In genomic region chr11:108822257-108822656, GRCm38 (mm10) we compare ENCODE assay signal across 17 mouse cellular contexts.
DNase-seq lines count a peak whose midpoint lies in the region; ATAC-seq and TF ChIP-seq lines count a peak whose summit lies in the region.
"Had no signal": no experiment of that assay in that cellular context is flagged by ENCODE, and none has a peak within 500 bp of the region (broad histone marks: within the 10 kb centered on the region; RNA-seq: fewer than 3 reads in every experiment).

No protein-coding gene starts in this region.

- TF ChIP-seq CTCF in forebrain, postnatal 0 days (IDR thresholded peaks at IDR 0.05; ENCODE audit: low read depth), result no peak
- TF ChIP-seq CTCF in hindbrain, postnatal 0 days (IDR thresholded peaks at IDR 0.05; ENCODE audit: low read depth), result peak; percentile 27
- TF ChIP-seq CTCF in lung, postnatal 0 days (IDR thresholded peaks at IDR 0.05), result peak; percentile 37

- no peaks in the 10 kb centered on the region for H3K27me3 ChIP-seq in forebrain, postnatal 0 days (ENCODE audit: insufficient read depth, low read length)
- no peaks in the 10 kb centered on the region for H3K27me3 ChIP-seq in forebrain, embryonic 11.5 days (ENCODE audit: control insufficient read depth, insufficient read depth, low read length)
- no peaks in the 10 kb centered on the region for H3K27me3 ChIP-seq in hindbrain, postnatal 0 days (ENCODE audit: insufficient read depth, low read length)
- H3K27me3 ChIP-seq in hindbrain, embryonic 14.5 days (ENCODE audit: control insufficient read depth, insufficient read depth, low read length), result no peaks in the 10 kb centered on the region
- H3K27me3 ChIP-seq in lung, postnatal 0 days (replicated peaks; ENCODE audit: insufficient read depth, low read length), result no peaks in the 10 kb centered on the region
- H3K27me3 ChIP-seq in midbrain, embryonic 16.5 days (ENCODE audit: control insufficient read depth, insufficient read depth, low read depth, low read length), result no peaks in the 10 kb centered on the region
- H3K27me3 ChIP-seq: embryonic facial prominence, embryonic 12.5 days; forebrain, embryonic 12.5 days had no signal

- H3K9me3 ChIP-seq in forebrain, postnatal 0 days (ENCODE audit: low read length), result no peaks in the 10 kb centered on the region
- no peaks in the 10 kb centered on the region; the same call in 1 of the 2 replicates for H3K9me3 ChIP-seq in forebrain, embryonic 11.5 days (ENCODE audit: control insufficient read depth, low read length)
- no peaks in the 10 kb centered on the region for H3K9me3 ChIP-seq in hindbrain, postnatal 0 days (ENCODE audit: low read length)
- peaks cover 6% of the 10 kb centered on the region for H3K9me3 ChIP-seq in hindbrain, embryonic 14.5 days (ENCODE audit: control insufficient read depth, low read length)
- no peaks in the 10 kb centered on the region for H3K9me3 ChIP-seq in lung, postnatal 0 days (ENCODE audit: low read length)
- H3K9me3 ChIP-seq in midbrain, embryonic 16.5 days (replicated peaks; ENCODE audit: control insufficient read depth, low read length, poor library complexity, severe bottlenecking), result no peaks in the 10 kb centered on the region
- H3K9me3 ChIP-seq: embryonic facial prominence, embryonic 12.5 days; forebrain, embryonic 12.5 days had no signal

- ATAC-seq in forebrain, postnatal 0 days, result no peak
- no peak for ATAC-seq in forebrain, embryonic 11.5 days (replicated peaks; ENCODE audit: low FRiP score)
- no peak for ATAC-seq in hindbrain, postnatal 0 days
- no peak for ATAC-seq in hindbrain, embryonic 14.5 days (ENCODE audit: low FRiP score)
- peak; percentile 68 for ATAC-seq in lung, postnatal 0 days
- no peak for ATAC-seq in midbrain, embryonic 16.5 days
- ATAC-seq in cerebellum, adult (ENCODE audit: insufficient number of reproducible peaks, low FRiP score, low TSS enrichment), result no peak
- ATAC-seq: activated CD4-positive, CD25-positive, alpha-beta regulatory T cell, adult 4 months; intestine, postnatal 0 days had no signal

- H3K4me2 ChIP-seq in forebrain, postnatal 0 days (ENCODE audit: low read depth), result no peak overlapping the region
- H3K4me2 ChIP-seq in forebrain, embryonic 11.5 days (ENCODE audit: low read depth, low read length, severe bottlenecking), result no peak overlapping the region
- no peak overlapping the region for H3K4me2 ChIP-seq in hindbrain, postnatal 0 days (ENCODE audit: low read depth, low read length)
- H3K4me2 ChIP-seq in hindbrain, embryonic 14.5 days (replicated peaks), result no peak overlapping the region
- H3K4me2 ChIP-seq in lung, postnatal 0 days (replicated peaks; ENCODE audit: low read depth, low read length), result no peak overlapping the region
- H3K4me2 ChIP-seq in midbrain, embryonic 16.5 days (ENCODE audit: low read length), result no peak overlapping the region
- H3K4me2 ChIP-seq: embryonic facial prominence, embryonic 12.5 days; forebrain, embryonic 12.5 days had no signal

- no peaks in the 10 kb centered on the region for H3K4me1 ChIP-seq in forebrain, postnatal 0 days (ENCODE audit: insufficient read depth)
- H3K4me1 ChIP-seq in forebrain, embryonic 11.5 days (replicated peaks; ENCODE audit: control insufficient read depth, insufficient read depth, low read length), result no peaks in the 10 kb centered on the region
- no peaks in the 10 kb centered on the region for H3K4me1 ChIP-seq in hindbrain, postnatal 0 days (ENCODE audit: insufficient read depth, low read length)
- no peaks in the 10 kb centered on the region for H3K4me1 ChIP-seq in hindbrain, embryonic 14.5 days (replicated peaks; ENCODE audit: control insufficient read depth, insufficient read depth, low read length)
- H3K4me1 ChIP-seq in lung, postnatal 0 days (ENCODE audit: insufficient read depth, low read depth, low read length), result no peaks in the 10 kb centered on the region
- H3K4me1 ChIP-seq in midbrain, embryonic 16.5 days (ENCODE audit: control insufficient read depth, insufficient read depth, low read length), result no peaks in the 10 kb centered on the region

- H3K27ac ChIP-seq in forebrain, postnatal 0 days (ENCODE audit: low read depth, low read length), result 0 out of 2 replicates have a peak overlapping the region, but pooled peaks have one; percentile 21
- H3K27ac ChIP-seq in forebrain, embryonic 11.5 days (ENCODE audit: low read depth, low read length), result no peak overlapping the region
- no peak overlapping the region for H3K27ac ChIP-seq in hindbrain, postnatal 0 days
- H3K27ac ChIP-seq in hindbrain, embryonic 14.5 days, result no peak overlapping the region
- no peak overlapping the region for H3K27ac ChIP-seq in lung, postnatal 0 days (ENCODE audit: low read length)
- peak overlapping the region; percentile 46 for H3K27ac ChIP-seq in midbrain, embryonic 16.5 days (ENCODE audit: low read length)
- H3K27ac ChIP-seq: embryonic facial prominence, embryonic 12.5 days; forebrain, embryonic 12.5 days; layer of hippocampus, adult 2 months had no signal

- TF ChIP-seq EP300 in lung, postnatal 0 days (IDR thresholded peaks at IDR 0.05), result no peak

- DNase-seq in forebrain, postnatal 0 days, result no peak
- DNase-seq in forebrain, embryonic 11.5 days (ENCODE audit: low spot score), result no peak
- peak; percentile 33 for DNase-seq in hindbrain, postnatal 0 days (ENCODE audit: low spot score)
- DNase-seq in hindbrain, embryonic 14.5 days (ENCODE audit: low spot score), result no peak
- peak; percentile 25 for DNase-seq in lung, postnatal 0 days (ENCODE audit: low spot score)
- no peak for DNase-seq in lung, postnatal 36 days
- DNase-seq: adrenal gland, postnatal 36 days; cerebellum, postnatal 10 days; liver; right cerebral cortex, adult 18-20 months had no signal

- no peak overlapping the region for H3K9ac ChIP-seq in forebrain, postnatal 0 days
- no peak overlapping the region for H3K9ac ChIP-seq in forebrain, embryonic 11.5 days (ENCODE audit: low read length)
- H3K9ac ChIP-seq in hindbrain, postnatal 0 days (replicated peaks; ENCODE audit: low read length), result no peak overlapping the region
- no peak overlapping the region for H3K9ac ChIP-seq in hindbrain, embryonic 14.5 days
- H3K9ac ChIP-seq in lung, postnatal 0 days (replicated peaks; ENCODE audit: low read depth), result no peak overlapping the region
- H3K9ac ChIP-seq in midbrain, embryonic 16.5 days (ENCODE audit: low read depth, low read length), result no peak overlapping the region
- H3K9ac ChIP-seq: embryonic facial prominence, embryonic 12.5 days; forebrain, embryonic 12.5 days had no signal

- H3K36me3 ChIP-seq in forebrain, postnatal 0 days (ENCODE audit: insufficient read depth), result no peaks in the 10 kb centered on the region
- no peaks in the 10 kb centered on the region for H3K36me3 ChIP-seq in forebrain, embryonic 11.5 days (ENCODE audit: control insufficient read depth, insufficient read depth, low read length)
- H3K36me3 ChIP-seq in hindbrain, postnatal 0 days (ENCODE audit: insufficient read depth, low read length), result no peaks in the 10 kb centered on the region; the same call in 1 of the 2 replicates
- H3K36me3 ChIP-seq in hindbrain, embryonic 14.5 days (replicated peaks; ENCODE audit: control insufficient read depth, insufficient read depth), result no peaks in the 10 kb centered on the region
- no peaks in the 10 kb centered on the region for H3K36me3 ChIP-seq in lung, postnatal 0 days (ENCODE audit: insufficient read depth, low read length)
- no peaks in the 10 kb centered on the region for H3K36me3 ChIP-seq in midbrain, embryonic 16.5 days (ENCODE audit: control insufficient read depth, insufficient read depth, low read length)
- H3K36me3 ChIP-seq: embryonic facial prominence, embryonic 12.5 days; forebrain, embryonic 12.5 days had no signal

- WGBS in forebrain, postnatal 0 days, result 61% methylated on average over 7 of the region's 7 CpGs
- 69% methylated on average over 7 of the region's 7 CpGs for WGBS in forebrain, embryonic 11.5 days
- WGBS in hindbrain, postnatal 0 days, result 58% methylated on average over 7 of the region's 7 CpGs
- WGBS in hindbrain, embryonic 14.5 days, result 68% methylated on average over 7 of the region's 7 CpGs
- 48% methylated on average over 7 of the region's 7 CpGs for WGBS in lung, postnatal 0 days
- WGBS in midbrain, embryonic 16.5 days, result 61% methylated on average over 7 of the region's 7 CpGs

- no peak overlapping the region for H3K4me3 ChIP-seq in forebrain, postnatal 0 days (ENCODE audit: low read depth, low read length)
- no peak overlapping the region for H3K4me3 ChIP-seq in forebrain, embryonic 11.5 days (ENCODE audit: low read depth, low read length)
- no peak overlapping the region for H3K4me3 ChIP-seq in hindbrain, postnatal 0 days (ENCODE audit: low read length)
- no peak overlapping the region for H3K4me3 ChIP-seq in hindbrain, embryonic 14.5 days (replicated peaks; ENCODE audit: low read length)
- no peak overlapping the region for H3K4me3 ChIP-seq in lung, postnatal 0 days (ENCODE audit: low read depth, low read length)
- no peak overlapping the region for H3K4me3 ChIP-seq in midbrain, embryonic 16.5 days (ENCODE audit: low read depth, low read length)
- H3K4me3 ChIP-seq: embryonic facial prominence, embryonic 12.5 days; forebrain, embryonic 12.5 days; layer of hippocampus, adult 2 months had no signal

Comparison
In these comparisons a context has a peak if more than half of its experiments do, and no peak if none do; other contexts are left out.
1. DNase-seq: peak in hindbrain, postnatal 0 days (single experiment) and lung, postnatal 0 days (single experiment); none in forebrain, postnatal 0 days (single experiment), forebrain, embryonic 11.5 days (single experiment), hindbrain, embryonic 14.5 days (single experiment) and lung, postnatal 36 days (single experiment).
2. H3K27ac ChIP-seq: peak in forebrain, postnatal 0 days (single experiment) and midbrain, embryonic 16.5 days (single experiment); none in forebrain, embryonic 11.5 days (single experiment), hindbrain, postnatal 0 days (single experiment), hindbrain, embryonic 14.5 days (single experiment) and lung, postnatal 0 days (single experiment).